Mouse (Mus musculus) right cerebral cortex, postnatal 25 days (tissue): ENCODE measurements around the gene Spats2.
"Not testable (repeated sequence)": the region's sequence is repeated elsewhere in the genome, so short reads cannot be mapped to it uniquely, and the experiment has no call there.

ENCODE experiments used
- DNase-seq: peaks from one replicate; pipeline ENCODE4 v3.0.0; 2022

Spats2 gene

GRCm38 (mm10) chr15:99151324-99151723 lies 25.6 kb downstream of the Spats2 start:
- DNase-seq = no peak

- DNase-seq = no peak
These were observed 27.8 kb downstream of the Spats2 start for GRCm38 (mm10) chr15:99153466-99153865.

GRCm38 (mm10) chr15:99154515-99154914 lies 28.8 kb downstream of the Spats2 start:
- DNase-seq = not testable (repeated sequence)

GRCm38 (mm10) chr15:99163512-99164365 lies 38.0 kb downstream of the Spats2 start:
- no peak for DNase-seq

GRCm38 (mm10) chr15:99172131-99172530 lies 46.4 kb downstream of the Spats2 start:
- DNase-seq = no peak

GRCm38 (mm10) chr15:99179639-99180038 lies 53.9 kb downstream of the Spats2 start:
- DNase-seq = no peak

GRCm38 (mm10) chr15:99184217-99184914 lies 58.6 kb downstream of the Spats2 start:
- no peak for DNase-seq

- DNase-seq = no peak
These were observed 68.6 kb downstream of the Spats2 start for GRCm38 (mm10) chr15:99194358-99194757.

GRCm38 (mm10) chr15:99195043-99195442 lies 69.3 kb downstream of the Spats2 start:
- no peak for DNase-seq

- DNase-seq = no peak
These were observed 73.0 kb downstream of the Spats2 start for GRCm38 (mm10) chr15:99198761-99199160.

- DNase-seq = no peak
These were observed 80.2 kb downstream of the Spats2 start for GRCm38 (mm10) chr15:99205959-99206358.

GRCm38 (mm10) chr15:99213183-99213582 lies 87.5 kb downstream of the Spats2 start:
- no peak for DNase-seq

- no peak for DNase-seq
These were observed 89.2 kb downstream of the Spats2 start for GRCm38 (mm10) chr15:99214941-99215340.

- no peak for DNase-seq
These were observed 90.2 kb downstream of the Spats2 start for GRCm38 (mm10) chr15:99215741-99216463.

GRCm38 (mm10) chr15:99217630-99218029 lies 91.9 kb downstream of the Spats2 start:
- DNase-seq = no peak

- DNase-seq = no peak
These were observed 95.7 kb downstream of the Spats2 start for GRCm38 (mm10) chr15:99221315-99221952.

GRCm38 (mm10) chr15:99222794-99223584 lies 97.3 kb downstream of the Spats2 start:
- DNase-seq = no peak

- peak; percentile 77 for DNase-seq
These were observed 98.0 kb downstream of the Spats2 start for GRCm38 (mm10) chr15:99223585-99224207.

- peak; percentile 83 for DNase-seq
These were observed 98.6 kb downstream of the Spats2 start, which contains the start of gene Kcnh3 for GRCm38 (mm10) chr15:99224208-99224911. Kcnh3 (plus strand) TSS chr15:99224861.

- DNase-seq = peak; percentile 70
These were observed 99.5 kb downstream of the Spats2 start for GRCm38 (mm10) chr15:99225081-99225810.
